ENCODE assay signal across 34 mouse cellular contexts in genomic region chr6:140520961-140521360, GRCm38 (mm10).
DNase-seq lines count a peak whose midpoint lies in the region; ATAC-seq and TF ChIP-seq lines count a peak whose summit lies in the region.
"Had no signal": no experiment of that assay in that cellular context is flagged by ENCODE, and none has a peak within 500 bp of the region (broad histone marks: within the 10 kb centered on the region; RNA-seq: fewer than 3 reads in every experiment).

No protein-coding gene starts in this region.

- no peak for DNase-seq in hindbrain, embryonic 11.5 days (ENCODE audit: low spot score)
- DNase-seq in hindbrain, postnatal 0 days (ENCODE audit: low spot score): no peak
- peak; percentile 63 for DNase-seq in ES-CJ7 (ENCODE audit: low read depth, low spot score)
- no peak for DNase-seq in embryonic facial prominence, embryonic 10.5 days (ENCODE audit: low spot score)
- DNase-seq in frontal cortex, postnatal 25 days (ENCODE audit: low spot score in 2 of 2): no peak
- DNase-seq in right cerebral cortex, postnatal 4 days: no peak
- DNase-seq in layer of hippocampus, postnatal 25 days (ENCODE audit: extremely low spot score in 1 of 2, low spot score in 1 of 2): no peak
- DNase-seq: adrenal gland, adult 2 months; adrenal gland, postnatal 36 days; cerebellum, adult 2 months; cerebellum, postnatal 14 days; forebrain, postnatal 0 days; gastrocnemius, postnatal 14 days; heart, adult 18-20 months; kidney, adult 9 months; kidney, postnatal 14 days; layer of hippocampus, postnatal 36 days; left cerebral cortex, postnatal 4 days; lung, postnatal 36 days had no signal

- no peaks in the 10 kb centered on the region for H3K27me3 ChIP-seq in hindbrain, embryonic 11.5 days (ENCODE audit: control insufficient read depth, insufficient read depth, low read length)
- no peaks in the 10 kb centered on the region for H3K27me3 ChIP-seq in hindbrain, postnatal 0 days (ENCODE audit: insufficient read depth, low read length)
- H3K27me3 ChIP-seq in embryonic facial prominence, embryonic 10.5 days (replicated peaks; ENCODE audit: low read depth, poor library complexity, severe bottlenecking): no peaks in the 10 kb centered on the region
- no peaks in the 10 kb centered on the region for H3K27me3 ChIP-seq in limb, embryonic 12.5 days
- H3K27me3 ChIP-seq: embryonic facial prominence, embryonic 12.5 days; forebrain, embryonic 12.5 days; heart, embryonic 12.5 days; lung, embryonic 15.5 days; midbrain, embryonic 12.5 days; neural tube, embryonic 12.5 days; Patski; stomach, embryonic 15.5 days had no signal

- H3K4me2 ChIP-seq in hindbrain, embryonic 11.5 days (replicated peaks; ENCODE audit: low read depth, low read length): no peak overlapping the region
- no peak overlapping the region for H3K4me2 ChIP-seq in hindbrain, postnatal 0 days (ENCODE audit: low read depth, low read length)
- H3K4me2 ChIP-seq in limb, embryonic 12.5 days: no peak overlapping the region
- H3K4me2 ChIP-seq: embryonic facial prominence, embryonic 12.5 days; forebrain, embryonic 12.5 days; heart, embryonic 12.5 days; liver, embryonic 11.5 days; lung, embryonic 15.5 days; midbrain, embryonic 12.5 days; neural tube, embryonic 12.5 days; stomach, embryonic 15.5 days had no signal

- ATAC-seq in hindbrain, embryonic 11.5 days (ENCODE audit: low FRiP score): 0 out of 2 replicates have a peak, but pooled peaks have one; percentile 23
- no peak for ATAC-seq in hindbrain, postnatal 0 days
- ATAC-seq in limb, embryonic 12.5 days (ENCODE audit: insufficient number of reproducible peaks, insufficient read depth, low FRiP score, low TSS enrichment, low read depth): no peak
- ATAC-seq: forebrain, postnatal 0 days; hindbrain, embryonic 16.5 days; intestine, postnatal 0 days; Patski had no signal

- 48% methylated on average over 6 of the region's 6 CpGs for WGBS in hindbrain, embryonic 11.5 days
- 49% methylated on average over 6 of the region's 6 CpGs for WGBS in hindbrain, postnatal 0 days
- 49% methylated on average over 6 of the region's 6 CpGs for WGBS in embryonic facial prominence, embryonic 10.5 days
- WGBS in limb, embryonic 12.5 days: 60% methylated on average over 6 of the region's 6 CpGs

- H3K4me1 ChIP-seq in hindbrain, embryonic 11.5 days (replicated peaks; ENCODE audit: control insufficient read depth, insufficient read depth, low read length): peaks cover 6% of the 10 kb centered on the region
- H3K4me1 ChIP-seq in hindbrain, postnatal 0 days (ENCODE audit: insufficient read depth, low read length): peaks cover 15% of the 10 kb centered on the region
- peaks cover 60% of the 10 kb centered on the region for H3K4me1 ChIP-seq in embryonic facial prominence, embryonic 10.5 days
- peaks cover 42% of the 10 kb centered on the region for H3K4me1 ChIP-seq in limb, embryonic 12.5 days (replicated peaks)

- no peak overlapping the region for H3K9ac ChIP-seq in hindbrain, embryonic 11.5 days (ENCODE audit: low read depth, low read length)
- H3K9ac ChIP-seq in hindbrain, postnatal 0 days (replicated peaks; ENCODE audit: low read length): no peak overlapping the region
- H3K9ac ChIP-seq in limb, embryonic 12.5 days (replicated peaks): no peak overlapping the region
- H3K9ac ChIP-seq: embryonic facial prominence, embryonic 12.5 days; forebrain, embryonic 12.5 days; forebrain, postnatal 0 days; heart, embryonic 12.5 days; lung, embryonic 15.5 days; midbrain, embryonic 12.5 days; neural tube, embryonic 12.5 days; stomach, embryonic 15.5 days had no signal

- H3K27ac ChIP-seq in hindbrain, embryonic 11.5 days (ENCODE audit: low read depth, low read length): no peak overlapping the region
- H3K27ac ChIP-seq in hindbrain, postnatal 0 days: no peak overlapping the region
- H3K27ac ChIP-seq in embryonic facial prominence, embryonic 10.5 days (replicated peaks): peak overlapping the region; percentile 76
- H3K27ac ChIP-seq in limb, embryonic 12.5 days: 0 out of 2 replicates have a peak overlapping the region, but pooled peaks have one; percentile 1
- H3K27ac ChIP-seq: forebrain, embryonic 12.5 days; hindbrain, embryonic 10.5 days; midbrain, embryonic 12.5 days; neural tube, embryonic 12.5 days; stomach, embryonic 15.5 days had no signal

- no peak for TF ChIP-seq CTCF in hindbrain, postnatal 0 days (IDR thresholded peaks at IDR 0.05; ENCODE audit: low read depth)

- H3K9me3 ChIP-seq in hindbrain, embryonic 11.5 days (ENCODE audit: control insufficient read depth, low read length): no peaks in the 10 kb centered on the region
- H3K9me3 ChIP-seq in hindbrain, postnatal 0 days (ENCODE audit: low read length): no peaks in the 10 kb centered on the region
- H3K9me3 ChIP-seq in embryonic facial prominence, embryonic 10.5 days: no peaks in the 10 kb centered on the region
- no peaks in the 10 kb centered on the region for H3K9me3 ChIP-seq in limb, embryonic 12.5 days
- H3K9me3 ChIP-seq: embryonic facial prominence, embryonic 12.5 days; forebrain, embryonic 12.5 days; heart, embryonic 12.5 days; hindbrain, embryonic 10.5 days; lung, embryonic 15.5 days; midbrain, embryonic 12.5 days; neural tube, embryonic 12.5 days; stomach, embryonic 15.5 days had no signal

- H3K36me3 ChIP-seq in hindbrain, embryonic 11.5 days (ENCODE audit: control insufficient read depth, insufficient read depth, low read length): no peaks in the 10 kb centered on the region
- no peaks in the 10 kb centered on the region for H3K36me3 ChIP-seq in hindbrain, postnatal 0 days (ENCODE audit: insufficient read depth, low read length)
- H3K36me3 ChIP-seq in embryonic facial prominence, embryonic 10.5 days (replicated peaks): peaks cover 11% of the 10 kb centered on the region
- H3K36me3 ChIP-seq in limb, embryonic 12.5 days: peaks cover 5% of the 10 kb centered on the region; the same call in 1 of the 2 replicates
- H3K36me3 ChIP-seq: embryonic facial prominence, embryonic 12.5 days; G1E; heart, embryonic 12.5 days; hindbrain, embryonic 10.5 days; midbrain, embryonic 12.5 days; neural tube, embryonic 12.5 days; stomach, embryonic 15.5 days had no signal

- no peak overlapping the region for H3K4me3 ChIP-seq in hindbrain, embryonic 11.5 days (ENCODE audit: low read depth, low read length)
- no peak overlapping the region for H3K4me3 ChIP-seq in hindbrain, postnatal 0 days (ENCODE audit: low read length)
- no peak overlapping the region for H3K4me3 ChIP-seq in embryonic facial prominence, embryonic 10.5 days
- H3K4me3 ChIP-seq in limb, embryonic 12.5 days (replicated peaks): no peak overlapping the region
- H3K4me3 ChIP-seq: embryonic facial prominence, embryonic 12.5 days; forebrain, embryonic 12.5 days; heart, embryonic 12.5 days; hindbrain, embryonic 10.5 days; lung, embryonic 15.5 days; midbrain, embryonic 12.5 days; myocyte; neural tube, embryonic 12.5 days; stomach, embryonic 15.5 days had no signal

Comparison
In these comparisons a context has a peak if more than half of its experiments do, and no peak if none do; other contexts are left out.
1. H3K27ac ChIP-seq: peak in embryonic facial prominence, embryonic 10.5 days (single experiment) and limb, embryonic 12.5 days (single experiment); none in hindbrain, embryonic 11.5 days (single experiment) and hindbrain, postnatal 0 days (single experiment).